ENCODE assay signal across 13 mouse cellular contexts in genomic region chr17:28279236-28279635, GRCm38 (mm10). TPM values are rescaled to one million over a fixed set of nuclear protein-coding genes. Genes with fewer than 3 reads are reported as not detected.
A peak's percentile ranks its signal among the peaks of the same experiment; 100 is the strongest.
DNase-seq lines count a peak whose midpoint lies in the region; ATAC-seq lines count a peak whose summit lies in the region.
"Had no signal": no experiment of that assay in that cellular context is flagged by ENCODE, and none has a peak within 500 bp of the region (broad histone marks: within the 10 kb centered on the region; RNA-seq: fewer than 3 reads in every experiment).

No protein-coding gene starts in this region.

- ATAC-seq in hindbrain, embryonic 16.5 days: no peak
- no peak for ATAC-seq in embryonic facial prominence, embryonic 13.5 days (ENCODE audit: insufficient number of reproducible peaks, insufficient read depth, low FRiP score, low TSS enrichment, low read depth)
- no peak for ATAC-seq in limb, embryonic 13.5 days (ENCODE audit: low FRiP score, low read depth)
- no peak for ATAC-seq in erythroblast, adult 5-6 weeks (replicated peaks; ENCODE audit: low FRiP score, poor library complexity, severe bottlenecking)
- ATAC-seq: forebrain, postnatal 0 days; midbrain, embryonic 13.5 days had no signal

- H3K27me3 ChIP-seq in hindbrain, embryonic 10.5 days (ENCODE audit: insufficient read depth, poor library complexity, severe bottlenecking): no peaks in the 10 kb centered on the region
- H3K27me3 ChIP-seq in hindbrain, embryonic 16.5 days (replicated peaks; ENCODE audit: control insufficient read depth, insufficient read depth, low read length): no peaks in the 10 kb centered on the region
- H3K27me3 ChIP-seq in embryonic facial prominence, embryonic 13.5 days: no peaks in the 10 kb centered on the region
- H3K27me3 ChIP-seq in limb, embryonic 13.5 days: no peaks in the 10 kb centered on the region
- H3K27me3 ChIP-seq: midbrain, embryonic 13.5 days had no signal

- no peak overlapping the region for H3K9ac ChIP-seq in hindbrain, embryonic 16.5 days (ENCODE audit: low read depth, low read length)
- no peak overlapping the region for H3K9ac ChIP-seq in embryonic facial prominence, embryonic 13.5 days
- peak overlapping the region; percentile 53; the same call in 1 of the 2 replicates for H3K9ac ChIP-seq in limb, embryonic 13.5 days
- H3K9ac ChIP-seq: forebrain, postnatal 0 days; liver, embryonic 14.5 days; midbrain, embryonic 13.5 days had no signal

- no peaks in the 10 kb centered on the region for H3K9me3 ChIP-seq in hindbrain, embryonic 10.5 days
- no peaks in the 10 kb centered on the region for H3K9me3 ChIP-seq in hindbrain, embryonic 16.5 days (ENCODE audit: control insufficient read depth, low read length)
- no peaks in the 10 kb centered on the region for H3K9me3 ChIP-seq in embryonic facial prominence, embryonic 13.5 days
- no peaks in the 10 kb centered on the region for H3K9me3 ChIP-seq in limb, embryonic 13.5 days
- H3K9me3 ChIP-seq: midbrain, embryonic 13.5 days had no signal

- peak overlapping the region; percentile 67 for H3K27ac ChIP-seq in hindbrain, embryonic 10.5 days
- H3K27ac ChIP-seq in hindbrain, embryonic 16.5 days (ENCODE audit: low read depth, low read length): no peak overlapping the region
- peak overlapping the region; percentile 41; the same call in 1 of the 2 replicates for H3K27ac ChIP-seq in embryonic facial prominence, embryonic 13.5 days
- H3K27ac ChIP-seq in limb, embryonic 13.5 days: peak overlapping the region; percentile 70
- H3K27ac ChIP-seq: hindbrain, postnatal 0 days; liver, embryonic 14.5 days; midbrain, embryonic 13.5 days had no signal

- DNase-seq in hindbrain, embryonic 10.5 days (ENCODE audit: low spot score): no peak
- peak; percentile 76 for DNase-seq in kidney, adult 9 months
- DNase-seq in urinary bladder, adult 2 months (ENCODE audit: low spot score): no peak
- no peak for DNase-seq in spleen, postnatal 36 days (ENCODE audit: low spot score in 2 of 2)
- DNase-seq: adrenal gland, postnatal 25 days; forebrain, postnatal 0 days had no signal

- no peak overlapping the region for H3K4me3 ChIP-seq in hindbrain, embryonic 10.5 days
- no peak overlapping the region for H3K4me3 ChIP-seq in hindbrain, embryonic 16.5 days (ENCODE audit: low read length)
- no peak overlapping the region for H3K4me3 ChIP-seq in embryonic facial prominence, embryonic 13.5 days
- no peak overlapping the region for H3K4me3 ChIP-seq in limb, embryonic 13.5 days
- H3K4me3 ChIP-seq: midbrain, embryonic 13.5 days had no signal

- H3K4me2 ChIP-seq in hindbrain, embryonic 16.5 days (ENCODE audit: low read length): no peak overlapping the region
- no peak overlapping the region for H3K4me2 ChIP-seq in embryonic facial prominence, embryonic 13.5 days
- H3K4me2 ChIP-seq in limb, embryonic 13.5 days (replicated peaks): 0 out of 2 replicates have a peak overlapping the region, but pooled peaks have one; percentile 9
- H3K4me2 ChIP-seq: midbrain, embryonic 13.5 days had no signal

- no peaks in the 10 kb centered on the region for H3K36me3 ChIP-seq in hindbrain, embryonic 10.5 days
- no peaks in the 10 kb centered on the region for H3K36me3 ChIP-seq in hindbrain, embryonic 16.5 days (ENCODE audit: control insufficient read depth, insufficient read depth, low read length)
- H3K36me3 ChIP-seq in embryonic facial prominence, embryonic 13.5 days: no peaks in the 10 kb centered on the region
- 0 out of 2 replicates have a peak, but pooled peaks cover 8% of the 10 kb centered on the region for H3K36me3 ChIP-seq in limb, embryonic 13.5 days
- H3K36me3 ChIP-seq: midbrain, embryonic 13.5 days had no signal

- WGBS in hindbrain, embryonic 10.5 days: 57% methylated on average over 4 of the region's 4 CpGs
- WGBS in hindbrain, embryonic 16.5 days: 49% methylated on average over 4 of the region's 4 CpGs
- 32% methylated on average over 4 of the region's 4 CpGs for WGBS in embryonic facial prominence, embryonic 13.5 days
- 34% methylated on average over 4 of the region's 4 CpGs for WGBS in limb, embryonic 13.5 days

- peaks cover 40% of the 10 kb centered on the region for H3K4me1 ChIP-seq in hindbrain, embryonic 10.5 days (replicated peaks)
- peaks cover 18% of the 10 kb centered on the region; the same call in 1 of the 2 replicates for H3K4me1 ChIP-seq in hindbrain, embryonic 16.5 days (ENCODE audit: control insufficient read depth, insufficient read depth, low read depth, low read length)
- peaks cover 35% of the 10 kb centered on the region for H3K4me1 ChIP-seq in embryonic facial prominence, embryonic 13.5 days
- H3K4me1 ChIP-seq in limb, embryonic 13.5 days: peaks cover 66% of the 10 kb centered on the region

RNA-seq across cellular contexts. Expression of gene Fance, which starts 34.1 kb away (rescaled TPM):
- 32.6 and 32.9 TPM in 2 replicates for polyA plus RNA-seq in hindbrain, embryonic 10.5 days (2016; fragmentation: Nextera tagmentation; extraction: Ambion mirVana)
- 25.0 and 25.7 TPM in 2 replicates for polyA plus RNA-seq in hindbrain, embryonic 16.5 days (2015; fragmentation: Nextera tagmentation; extraction: Ambion mirVana)
- 34.5 and 39.5 TPM in 2 replicates for polyA plus RNA-seq in embryonic facial prominence, embryonic 13.5 days (2015; fragmentation: Nextera tagmentation; extraction: Ambion mirVana)
- polyA plus RNA-seq in limb, embryonic 13.5 days (2015; fragmentation: Nextera tagmentation; extraction: Ambion mirVana): 36.0 and 37.3 TPM in 2 replicates
- polyA plus RNA-seq in urinary bladder, adult 2 months (2012; rRNA removed): 11.6 and 18.0 TPM in 2 replicates
- 23.1 TPM in 1 of 2 replicates, not detected in the other for total RNA-seq in erythroblast, adult 5-6 weeks (2015; ENCODE audit: low replicate concordance)
- 0.68 and 8.4 TPM in 2 replicates for total RNA-seq in erythroblast, adult 5-6 weeks (2017; ENCODE audit: low replicate concordance)

RNA-seq across cellular contexts. Expression of gene Ppard, which starts 46.7 kb away (rescaled TPM):
- 1.8 and 2.0 TPM in 2 replicates for polyA plus RNA-seq in hindbrain, embryonic 10.5 days (2016; fragmentation: Nextera tagmentation; extraction: Ambion mirVana)
- 1.1 TPM in 2 replicates for polyA plus RNA-seq in hindbrain, embryonic 16.5 days (2015; fragmentation: Nextera tagmentation; extraction: Ambion mirVana)
- 3.2 and 3.3 TPM in 2 replicates for polyA plus RNA-seq in embryonic facial prominence, embryonic 13.5 days (2015; fragmentation: Nextera tagmentation; extraction: Ambion mirVana)
- polyA plus RNA-seq in limb, embryonic 13.5 days (2015; fragmentation: Nextera tagmentation; extraction: Ambion mirVana): 3.0 and 3.4 TPM in 2 replicates
- 23.8 and 30.0 TPM in 2 replicates for polyA plus RNA-seq in urinary bladder, adult 2 months (2012; rRNA removed)
- 0.21 and 0.77 TPM in 2 replicates for total RNA-seq in erythroblast, adult 5-6 weeks (2015; ENCODE audit: low replicate concordance)
- total RNA-seq in erythroblast, adult 5-6 weeks (2017; ENCODE audit: low replicate concordance): 0.94 TPM in 1 of 2 replicates, not detected in the other

RNA-seq across cellular contexts. Expression of gene Rpl10a, which starts 49.0 kb away (rescaled TPM):
- polyA plus RNA-seq in hindbrain, embryonic 10.5 days (2016; fragmentation: Nextera tagmentation; extraction: Ambion mirVana): 439 and 483 TPM in 2 replicates
- 287 and 323 TPM in 2 replicates for polyA plus RNA-seq in hindbrain, embryonic 16.5 days (2015; fragmentation: Nextera tagmentation; extraction: Ambion mirVana)
- polyA plus RNA-seq in embryonic facial prominence, embryonic 13.5 days (2015; fragmentation: Nextera tagmentation; extraction: Ambion mirVana): 653 and 701 TPM in 2 replicates
- 580 and 609 TPM in 2 replicates for polyA plus RNA-seq in limb, embryonic 13.5 days (2015; fragmentation: Nextera tagmentation; extraction: Ambion mirVana)
- polyA plus RNA-seq in urinary bladder, adult 2 months (2012; rRNA removed): 1,892 and 2,281 TPM in 2 replicates
- total RNA-seq in erythroblast, adult 5-6 weeks (2015; ENCODE audit: low replicate concordance): 515 and 525 TPM in 2 replicates
- 92.4 and 200 TPM in 2 replicates for total RNA-seq in erythroblast, adult 5-6 weeks (2017; ENCODE audit: low replicate concordance)
